Mouse (Mus musculus) cortical plate, adult 2 months (tissue): ENCODE measurements around the gene Pik3cd.

Experiments
- CTCF ChIP-seq: fragments of 200-500 bp; IDR thresholded peaks from 2 replicates; pipeline ENCODE4 v1.5.1; 2011; ENCODE audit warnings: mild to moderate bottlenecking, control low read depth, low read length; ENCODE audit not compliant: insufficient read depth; ENCODE audit errors: extremely low read depth
- POLR2A ChIP-seq: fragments of 200-500 bp; IDR thresholded peaks from 2 replicates; pipeline ENCODE4 v1.6.1; 2011; ENCODE audit warnings: mild to moderate bottlenecking, low read length, control low read depth; ENCODE audit not compliant: insufficient read depth; ENCODE audit errors: extremely low read depth

DNA sequence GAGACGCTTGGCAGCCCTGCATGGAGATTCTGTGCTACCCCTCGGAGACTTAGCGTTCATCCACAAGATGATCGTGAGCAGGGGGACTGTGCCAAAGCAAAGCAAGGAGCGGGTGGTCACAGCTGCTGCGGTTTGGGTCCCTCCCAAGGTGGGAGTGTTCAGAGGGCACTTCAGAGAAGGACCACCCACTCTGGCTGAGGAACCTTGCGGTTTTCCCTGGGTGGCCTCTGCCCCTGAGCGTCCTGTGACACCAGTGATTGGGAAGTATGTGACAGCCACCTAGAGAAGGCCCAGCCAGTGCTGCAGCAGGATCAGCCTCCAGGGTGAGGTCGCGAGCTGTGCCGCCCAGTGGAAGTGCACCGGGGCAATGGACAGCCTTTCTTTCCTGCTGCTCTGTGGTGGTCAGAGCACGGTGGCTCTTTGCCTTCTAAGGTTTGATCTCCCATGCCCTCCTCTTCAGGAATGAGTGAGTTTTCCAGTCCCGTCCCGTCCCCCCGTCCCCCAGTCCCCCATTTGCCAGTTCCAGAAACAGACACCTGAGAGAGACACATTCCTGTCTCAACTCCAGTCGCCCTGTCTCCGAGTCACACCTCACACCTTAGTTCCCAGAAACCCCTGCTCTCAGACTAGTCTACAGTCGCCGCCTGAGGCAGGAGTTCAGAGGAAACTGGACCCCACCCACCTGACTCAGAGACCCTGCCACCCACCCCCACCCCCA lies 94.6 kb downstream of the Pik3cd start:
- TF ChIP-seq CTCF (no peak), POLR2A (no peak)
